Mouse (Mus musculus) left cerebral cortex, postnatal 14 days (tissue): Measurements from ENCODE around the gene Adra1b. TPM values are rescaled to one million over a fixed set of nuclear protein-coding genes. Genes with fewer than 3 reads are reported as not detected.
A peak's percentile ranks its signal among the peaks of the same experiment; 100 is the strongest.

ENCODE experiments used
- DNase-seq, 2 experiments: peaks; one replicate each; pipeline ENCODE4 v3.0.0; 2021 to 2022; ENCODE audit warnings: low spot score in 2 of 2, mixed read lengths in 1 of 2
- intact Hi-C: fragments of 180-260 bp; cut with DNase I; formaldehyde crosslinking; loops from one replicate; pipeline ENCODE4 v1.15.1; 2025
- total RNA-seq, 2 experiments: library from RNA; stranded (reverse); gene quantifications; 2 replicates each; pipeline ENCODE4 v1.2.3; 2021

Gene Adra1b
- total RNA-seq, 2 experiments from 2014 or later, result 21.7 to 27.9 TPM

GRCm38 (mm10) chr11:43766922-43767648, 133.9 kb downstream of the Adra1b start:
- intact Hi-C loops, result loop anchor here (1.0 to 5.0 kb wide), 2 partner anchors 564 to 685 kb away; no protein-coding TSS in a partner anchor
- DNase-seq, result peak; percentile 80 to 84

- DNase-seq, result no peak
- intact Hi-C loops, result no loop called here
Measured at GRCm38 (mm10) chr11:43758436-43758835, 142.6 kb downstream of the Adra1b start.

DNA sequence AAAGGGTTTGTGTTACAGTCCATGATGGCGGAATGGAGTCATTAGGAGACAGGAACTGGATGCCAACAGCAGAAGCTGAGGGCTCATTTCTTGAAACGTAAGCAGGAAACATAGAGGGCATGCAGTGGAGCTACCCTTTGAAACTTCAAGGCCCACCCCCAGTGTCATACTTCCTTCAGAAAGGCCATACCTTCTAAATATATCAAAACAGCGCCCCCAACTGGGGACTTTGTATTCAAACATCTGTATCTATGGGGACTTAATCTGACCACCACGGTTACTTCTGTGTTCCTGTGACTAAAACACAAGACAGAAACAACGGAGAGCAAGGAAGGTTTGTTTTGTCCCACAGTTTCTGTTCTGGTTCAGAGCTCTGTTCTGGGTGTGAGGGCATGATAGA, 145.6 kb downstream of the Adra1b start:
- intact Hi-C loops, result no loop called here
- DNase-seq, result no peak

DNA sequence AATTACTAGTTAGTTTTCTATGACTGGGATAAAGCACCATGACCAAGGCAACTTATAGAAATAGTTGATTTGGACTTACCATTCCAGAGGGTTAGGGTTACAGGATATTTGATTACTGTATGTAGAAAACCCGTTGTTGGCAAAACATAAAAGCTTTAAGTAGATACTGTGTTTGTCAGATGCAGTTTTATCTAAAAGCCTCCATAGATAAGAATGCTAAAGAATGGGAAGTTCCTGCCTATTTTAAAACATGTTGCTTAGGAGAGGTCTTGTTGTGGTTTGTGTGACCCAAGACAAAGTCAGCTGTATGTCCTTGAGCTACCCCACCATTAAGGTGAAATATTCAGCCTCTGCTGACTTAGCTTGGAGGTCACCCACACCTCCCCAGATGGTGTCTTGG, 146.4 kb downstream of the Adra1b start:
- DNase-seq, result no peak
- intact Hi-C loops, result no loop called here

DNA sequence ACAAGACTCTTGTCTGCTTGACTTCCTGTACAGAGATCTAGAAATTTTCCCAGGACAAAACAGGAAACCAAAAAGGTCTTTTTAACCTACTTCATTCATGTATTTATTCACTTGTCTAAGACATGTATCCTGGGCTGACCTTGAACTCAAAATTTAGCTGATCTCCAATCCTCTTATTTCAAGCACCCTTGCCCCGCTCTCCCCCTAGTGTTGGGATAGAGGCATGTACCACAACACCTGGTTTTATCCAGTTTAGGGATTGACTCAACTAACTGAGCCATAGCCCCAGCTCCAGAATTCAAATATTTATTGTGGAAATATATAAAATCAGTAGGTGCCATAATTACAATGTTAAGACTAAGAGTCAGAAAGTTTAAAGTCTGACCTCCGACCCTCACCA, 149.5 kb downstream of the Adra1b start:
- intact Hi-C loops, result no loop called here
- no peak for DNase-seq

DNA sequence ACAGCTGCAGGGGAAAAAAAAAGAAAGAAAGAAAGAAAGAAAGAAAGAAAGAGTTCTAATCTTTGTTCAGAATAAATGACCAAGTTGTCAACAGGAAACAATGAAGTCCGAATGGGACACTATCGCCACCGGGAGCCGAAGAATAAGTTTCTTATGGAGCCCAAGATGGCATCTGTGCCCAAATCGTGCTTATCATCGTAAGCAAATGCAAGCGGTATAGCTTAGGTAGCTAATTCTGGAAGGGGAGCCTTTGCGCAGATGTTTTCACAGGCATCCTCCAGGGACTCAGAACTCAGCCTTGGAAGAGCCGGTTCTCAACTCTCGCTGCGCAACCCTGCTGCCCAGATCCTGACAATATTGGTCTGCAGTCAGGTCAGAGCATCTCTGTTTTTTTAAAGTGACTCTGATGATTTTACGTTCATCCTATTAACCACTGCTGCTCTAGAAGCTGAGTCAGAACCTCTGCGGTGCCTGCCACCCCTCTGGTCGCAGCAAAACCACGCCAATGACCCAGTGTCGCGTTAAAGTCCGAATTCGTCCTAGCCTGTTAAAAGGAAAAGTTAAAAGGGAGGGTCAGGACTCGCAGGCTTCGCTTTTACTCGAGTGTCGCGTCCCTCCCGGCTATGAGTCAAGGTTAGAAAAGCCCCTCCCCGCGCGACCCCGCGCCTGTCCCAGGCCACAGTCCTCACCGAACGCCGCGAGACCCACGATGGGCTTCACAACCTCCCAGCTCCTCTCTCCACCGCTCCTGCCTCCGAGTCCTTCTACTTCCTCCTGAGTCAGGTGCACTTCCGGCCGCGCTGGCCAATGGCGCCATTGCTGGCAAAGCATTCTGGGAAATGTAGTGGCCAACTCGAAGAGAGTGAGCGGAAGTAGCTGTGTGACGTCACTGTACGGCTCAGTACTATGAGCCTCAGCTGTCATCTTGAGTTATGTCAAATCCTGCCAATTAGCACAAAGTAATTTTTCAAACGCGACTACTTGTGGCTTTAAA, 153.5 kb downstream of the Adra1b start, which contains the start of gene Ttc1:
Ttc1 (minus strand) TSS at position 776 of the 994 bp plus-strand sequence.
- intact Hi-C loops, result no loop called here
- peak; percentile 98 to 99 for DNase-seq

DNA sequence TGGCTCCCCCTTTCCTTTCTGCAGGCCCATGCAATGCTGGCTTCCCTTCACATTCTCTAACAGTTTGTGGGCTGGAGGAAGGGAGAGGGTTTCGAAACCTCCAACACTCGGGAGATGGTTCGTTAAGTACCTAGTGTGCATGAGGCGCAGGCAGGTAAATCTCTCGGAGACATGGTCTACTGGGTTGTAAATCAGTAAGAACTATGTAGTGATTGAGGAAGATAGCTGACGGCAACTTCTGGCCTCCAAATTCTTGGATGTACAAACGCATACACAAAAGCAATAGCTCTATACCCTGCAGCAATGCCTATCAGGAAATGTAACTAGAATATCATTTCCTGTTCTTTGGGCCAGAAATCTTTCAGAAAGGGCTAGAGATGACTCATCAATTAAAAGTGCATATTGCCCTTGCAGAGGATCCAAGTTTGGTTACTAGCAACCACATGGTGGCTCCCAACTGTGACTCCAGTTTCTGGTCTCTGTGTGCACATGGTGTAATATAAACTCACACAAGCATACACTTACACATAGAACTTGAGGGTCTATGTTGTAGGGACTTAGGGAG, 172.2 kb downstream of the Adra1b start:
- intact Hi-C loops, result loop anchor here (10.0 kb wide), 1 partner anchor 234 kb away; no protein-coding TSS in a partner anchor
- no peak for DNase-seq

DNA sequence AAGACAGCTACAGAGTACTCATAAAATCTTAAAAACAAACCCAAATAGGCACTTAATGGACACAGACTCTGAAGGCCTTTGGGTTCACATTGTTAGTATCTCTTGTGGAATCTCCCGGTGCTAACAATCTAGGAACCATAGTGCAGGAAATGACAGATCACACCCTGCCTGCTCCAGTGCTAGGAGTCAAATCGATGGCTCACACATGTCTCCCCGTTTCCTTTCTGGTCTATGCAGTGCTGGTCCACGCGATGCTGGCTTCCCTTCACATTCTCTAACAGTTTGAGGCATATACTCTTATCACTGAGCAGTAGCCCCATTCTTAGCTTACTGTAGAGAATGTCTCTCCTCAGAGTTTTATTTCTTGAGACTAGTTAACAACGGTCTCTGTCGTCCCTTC, 173.2 kb downstream of the Adra1b start:
- intact Hi-C loops, result loop anchor here (10.0 kb wide), 1 partner anchor 233 kb away; no protein-coding TSS in a partner anchor
- no peak for DNase-seq

Other genes with a start within 250 kb of the Adra1b start
- gene Pwwp2a, start 219.2 kb downstream of the Adra1b start, total RNA-seq, result 10 to 100 TPM; 56.7 to 58.3 TPM
- 10 to 100 TPM; 53.9 to 58.5 TPM for gene Ttc1, start 153.2 kb downstream of the Adra1b start, total RNA-seq